Mouse (Mus musculus) c-Kit-positive CD71-positive TER-119-positive erythroid progenitor cells, embryonic 14.5 days (primary cell): Measurements from ENCODE around the gene Cyp4f15.
"Not testable (repeated sequence)": the region's sequence is repeated elsewhere in the genome, so short reads cannot be mapped to it uniquely, and the experiment has no call there.

Source experiments
- DNase-seq: peaks from one replicate; pipeline ENCODE4 v3.0.0-alpha.2; 2013; ENCODE audit warnings: low spot score

Cyp4f15 gene

GRCm38 (mm10) chr17:32685048-32685750, at the start of gene Cyp4f15:
TSS of gene Cyp4f15 (plus strand) at chr17:32685627.
- DNase-seq = no peak

DNA sequence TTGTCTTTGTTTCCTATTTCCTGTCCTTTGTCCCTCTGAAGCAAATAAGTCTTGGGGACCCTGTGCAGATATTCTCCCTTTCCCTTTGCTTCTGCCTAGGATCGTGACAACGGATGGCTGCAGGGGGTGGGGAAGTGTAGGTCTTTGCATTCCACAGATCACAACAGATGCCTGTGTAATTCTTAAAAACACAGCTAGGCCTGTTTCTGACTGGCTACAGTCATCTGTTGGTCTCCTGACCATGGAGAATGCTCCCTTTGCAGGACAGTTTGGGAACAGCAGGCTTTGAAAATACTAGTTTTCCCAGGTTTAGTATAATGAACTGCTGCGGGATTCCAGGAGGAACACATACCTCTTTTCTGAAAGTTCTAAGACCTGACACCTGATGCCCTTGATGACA, 49.1 kb upstream of the Cyp4f15 start:
- no peak for DNase-seq

- DNase-seq = no peak
These were observed 48.3 kb upstream of the Cyp4f15 start for GRCm38 (mm10) chr17:32637151-32637550.

DNA sequence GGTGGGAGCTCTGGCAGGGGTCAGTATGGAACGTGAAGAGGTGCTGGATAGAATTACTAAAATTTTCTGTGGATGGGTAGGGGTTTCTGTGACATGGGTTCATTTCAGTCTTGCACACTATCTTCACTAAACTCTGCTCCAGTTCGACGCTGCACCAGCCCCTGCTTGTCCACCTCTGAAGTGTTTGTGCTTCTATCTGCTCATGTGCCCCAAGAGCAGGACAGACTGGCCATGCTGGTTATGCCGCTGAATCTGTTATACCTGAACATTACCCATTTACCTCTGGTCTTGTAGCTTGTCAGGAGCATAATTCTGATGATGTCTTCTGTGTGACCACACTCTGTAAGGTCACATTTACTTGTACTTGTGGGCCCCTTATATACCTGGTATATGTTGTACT, 38.8 kb upstream of the Cyp4f15 start:
- no peak for DNase-seq

DNA sequence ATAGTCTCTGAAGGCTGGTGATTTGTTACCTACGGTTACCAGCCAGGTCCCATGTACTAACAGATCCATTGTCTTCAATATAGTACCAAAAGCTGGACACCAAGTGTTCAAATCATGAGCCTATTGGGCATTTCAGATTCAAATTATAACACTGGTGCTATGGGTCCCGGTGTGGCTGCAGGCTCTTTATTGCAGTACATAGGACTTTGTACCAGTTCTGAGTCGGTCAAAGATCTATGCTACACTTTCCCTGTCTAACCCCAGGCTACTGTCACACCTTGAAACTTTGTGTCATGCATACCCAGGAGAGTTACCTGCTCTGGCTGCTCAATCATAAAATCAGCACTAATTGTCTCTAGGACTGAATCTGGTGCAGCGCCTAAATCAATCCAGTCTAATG, 31.6 kb upstream of the Cyp4f15 start:
- no peak for DNase-seq

DNA sequence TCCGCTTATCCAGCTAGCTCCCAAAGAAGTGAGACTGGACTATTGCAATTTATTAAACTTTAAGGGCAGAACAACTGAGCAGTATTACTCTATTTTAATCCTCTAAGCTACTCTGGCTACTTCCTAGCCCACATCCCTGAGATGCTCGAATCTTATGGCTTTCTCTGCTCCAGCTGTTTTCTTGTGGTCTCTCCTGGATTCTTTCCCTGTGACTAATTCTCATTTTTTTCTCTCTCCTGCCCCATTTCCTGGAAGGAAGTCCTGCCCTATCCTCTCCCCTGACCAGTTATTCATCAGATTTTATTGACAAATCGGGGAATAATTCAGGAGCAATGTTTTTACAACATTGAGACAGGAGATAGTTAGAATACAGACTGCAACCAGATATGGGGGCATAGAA, 28.4 kb upstream of the Cyp4f15 start:
- no peak for DNase-seq

DNA sequence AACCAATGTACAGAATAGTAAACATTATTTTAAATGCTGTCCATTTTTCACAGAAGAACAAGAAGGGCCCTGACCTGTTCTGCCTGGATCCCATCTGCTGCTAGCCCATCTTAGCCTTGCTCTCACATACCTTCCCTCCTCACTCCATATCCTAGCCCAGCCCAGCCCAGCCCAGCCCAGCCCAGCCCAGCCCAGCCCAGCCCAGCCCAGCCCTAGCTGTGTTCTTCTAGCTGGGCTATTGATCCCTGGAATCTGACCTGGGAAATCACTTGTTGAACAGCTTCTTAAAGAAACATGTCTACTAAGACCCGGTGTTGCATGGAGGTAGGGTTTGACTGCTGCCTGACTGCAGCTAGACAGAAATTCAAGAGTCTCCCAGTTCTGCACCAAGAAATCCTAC, 27.2 kb upstream of the Cyp4f15 start:
- no peak for DNase-seq

DNA sequence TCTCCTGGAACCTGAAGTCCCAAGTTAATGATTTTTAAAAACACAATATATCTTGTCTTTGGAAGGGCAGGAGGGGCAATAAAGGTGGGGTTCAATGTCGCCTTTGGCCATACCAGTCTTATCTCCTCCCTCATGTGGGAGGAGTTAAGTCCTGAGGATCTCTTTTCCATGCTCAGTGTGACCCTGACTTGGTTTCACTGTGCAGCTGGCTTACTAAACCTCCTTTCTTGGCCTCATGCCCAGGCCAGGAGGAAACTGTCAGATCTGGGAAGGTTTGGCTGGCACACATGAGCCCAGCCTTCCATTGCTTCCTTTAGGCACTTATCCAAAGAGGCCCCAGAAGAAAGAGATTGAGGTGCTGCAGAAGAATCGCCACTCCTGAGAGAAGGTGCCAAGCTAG, 26.7 kb upstream of the Cyp4f15 start, which contains the start of gene Cyp4f40:
Gene Cyp4f40 (plus strand): TSS at position 189 of the 400 bp plus-strand sequence.
- no peak for DNase-seq

DNA sequence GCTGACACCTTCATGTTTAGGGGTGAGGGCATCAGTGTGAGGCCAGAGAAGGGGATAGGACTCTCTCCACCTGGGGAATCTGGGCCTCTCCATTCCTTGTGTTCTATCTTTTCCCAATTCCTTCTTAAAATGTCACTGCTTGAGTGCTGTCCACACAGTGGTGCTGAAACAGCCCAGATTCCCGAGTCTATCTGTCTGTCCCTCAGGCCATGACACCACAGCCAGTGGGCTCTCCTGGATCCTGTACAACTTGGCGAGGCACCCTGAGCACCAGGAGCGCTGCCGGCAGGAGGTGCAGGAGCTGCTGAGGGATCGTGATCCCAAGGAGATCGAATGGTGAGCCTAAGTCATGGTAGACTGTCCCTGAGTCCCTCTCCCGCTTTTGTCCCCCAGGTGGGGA, 11.5 kb upstream of the Cyp4f15 start:
- no peak for DNase-seq

GRCm38 (mm10) chr17:32676040-32676635, 9.3 kb upstream of the Cyp4f15 start:
- no peak for DNase-seq

DNA sequence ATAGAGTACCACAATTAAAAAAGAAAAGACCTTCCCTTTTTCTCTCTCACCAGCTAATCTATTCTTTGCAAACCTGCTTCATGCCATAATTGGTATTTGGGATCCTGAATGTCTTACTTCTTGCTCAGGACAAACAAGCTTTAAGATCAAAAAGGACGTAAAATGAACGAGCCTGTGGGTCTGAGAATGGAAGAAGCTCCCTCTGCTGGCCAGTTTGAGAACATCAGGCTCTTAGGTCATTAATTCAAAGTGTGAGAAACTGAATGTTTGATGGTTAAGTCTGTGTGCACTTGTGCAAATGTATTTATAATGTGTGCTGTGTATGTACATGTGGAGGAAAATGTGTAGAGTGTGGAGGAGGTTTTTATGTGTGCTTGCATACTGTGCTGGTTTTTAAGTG, 5.0 kb upstream of the Cyp4f15 start:
- peak; percentile 48 for DNase-seq

- DNase-seq = no peak
These were observed 1.3 kb downstream of the Cyp4f15 start for GRCm38 (mm10) chr17:32686722-32687121.

GRCm38 (mm10) chr17:32690959-32691358, 5.5 kb downstream of the Cyp4f15 start:
- DNase-seq = no peak

GRCm38 (mm10) chr17:32702826-32703225, 17.4 kb downstream of the Cyp4f15 start:
- peak; percentile 4 for DNase-seq

GRCm38 (mm10) chr17:32710541-32710940, 25.1 kb downstream of the Cyp4f15 start:
- not testable (repeated sequence) for DNase-seq

- DNase-seq = not testable (repeated sequence)
These were observed 36.7 kb downstream of the Cyp4f15 start for GRCm38 (mm10) chr17:32722151-32722550.

DNA sequence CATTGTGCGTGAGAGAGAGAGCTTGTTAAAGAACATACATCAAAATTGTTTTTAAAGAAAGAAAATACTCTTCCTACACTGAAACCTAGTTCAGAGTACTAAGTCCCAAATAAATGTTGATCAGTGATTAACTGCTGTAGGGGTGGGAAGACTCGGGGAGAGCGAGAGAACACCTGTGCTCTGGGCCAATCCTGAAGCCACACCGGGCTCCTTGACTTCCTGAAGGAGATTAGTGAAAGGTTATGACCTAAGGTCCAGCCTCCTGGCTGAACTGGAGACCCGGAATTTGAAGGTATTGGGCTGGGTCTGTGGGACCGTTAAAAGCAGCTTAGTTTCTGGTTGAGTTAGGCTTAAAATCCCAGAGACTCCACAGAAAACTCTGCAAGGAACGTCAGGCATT, 37.3 kb downstream of the Cyp4f15 start:
- no peak for DNase-seq

GRCm38 (mm10) chr17:32726360-32726759, 40.9 kb downstream of the Cyp4f15 start:
- DNase-seq = not testable (repeated sequence)

- no peak for DNase-seq
These were observed 43.6 kb downstream of the Cyp4f15 start for GRCm38 (mm10) chr17:32729029-32729428.

- no peak for DNase-seq
These were observed 53.0 kb downstream of the Cyp4f15 start for GRCm38 (mm10) chr17:32738406-32738805.

DNA sequence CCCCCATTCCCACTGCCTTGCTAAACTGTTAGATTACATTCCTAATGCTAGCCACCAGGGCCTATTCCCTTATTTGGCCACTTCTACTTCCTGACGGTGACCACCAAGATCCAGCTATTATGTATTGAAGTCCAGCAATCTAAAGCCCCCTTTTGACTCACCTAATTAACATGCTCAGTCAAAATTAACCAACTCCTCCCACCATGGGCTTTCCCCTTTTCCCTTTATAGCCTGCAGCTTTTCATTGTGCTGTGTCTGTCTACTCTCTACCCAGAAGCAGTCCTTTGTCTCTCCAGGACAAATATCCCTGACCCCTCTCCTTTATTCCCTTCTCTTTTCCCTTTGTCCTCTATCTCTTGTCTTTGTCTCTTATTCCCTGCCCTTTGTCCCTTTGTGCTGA, 55.6 kb downstream of the Cyp4f15 start:
- DNase-seq = no peak

- no peak for DNase-seq
These were observed 65.2 kb downstream of the Cyp4f15 start for GRCm38 (mm10) chr17:32750611-32751010.
